Mouse (Mus musculus) heart, embryonic 10.5 days (tissue): ENCODE data around the gene Ptprg. TPM values are rescaled to one million over a fixed set of nuclear protein-coding genes. Genes with fewer than 3 reads are reported as not detected.

Experiments used
- DNase-seq: peaks from one replicate; pipeline ENCODE4 v3.0.0-alpha.2; 2017; ENCODE audit warnings: low spot score
- H3K27ac ChIP-seq: fragments of 300-500 bp; sonication (generic); 2 replicates; pipeline ENCODE4 v1.5.1; 2016; ENCODE audit warnings: mild to moderate bottlenecking
- H3K27me3 ChIP-seq: fragments of 300-500 bp; sonication (generic); 2 replicates; pipeline ENCODE4 v1.6.1; 2016; ENCODE audit warnings: mild to moderate bottlenecking; ENCODE audit not compliant: poor library complexity, insufficient read depth, severe bottlenecking
- H3K36me3 ChIP-seq: fragments of 300-500 bp; sonication (generic); 2 replicates; pipeline ENCODE4 v1.6.1; 2016; ENCODE audit warnings: mild to moderate bottlenecking, moderate library complexity
- H3K4me1 ChIP-seq: fragments of 300-500 bp; sonication (generic); 2 replicates; pipeline ENCODE4 v1.6.1; 2016; ENCODE audit warnings: mild to moderate bottlenecking
- H3K4me3 ChIP-seq: fragments of 300-500 bp; sonication (generic); 2 replicates; pipeline ENCODE4 v1.5.1; 2016; ENCODE audit warnings: mild to moderate bottlenecking, moderate library complexity
- H3K9me3 ChIP-seq: fragments of 300-500 bp; sonication (generic); 2 replicates; pipeline ENCODE4 v1.6.1; 2016; ENCODE audit warnings: mild to moderate bottlenecking, moderate library complexity
- WGBS: fragments of 180-500 bp; shearing (Covaris S2); methylation state at CpG from one replicate; pipeline ENCODE4 v1.1.7; 2016; 5-methylcytosine and 5-hydroxymethylcytosine counted together
- polyA plus RNA-seq: library from polyadenylated mRNA; unstranded; fragments of >200 nt; fragmentation: Nextera tagmentation; extraction: Ambion mirVana; gene quantifications from 2 replicates; pipeline ENCODE4 v1.2.1, GENCODE M21; 2016

Ptprg gene
- polyA plus RNA-seq, 1 experiment from 2014 or later: 22.8 TPM

- WGBS: 85% methylated on average over 1 of the region's 1 CpGs
- Histone ChIP-seq H3K27me3 (no peaks in the 10 kb centered on the region), H3K27ac (no peak overlapping the region), H3K4me3 (no peak overlapping the region), H3K4me1 (0 out of 2 replicates have a peak, but pooled peaks cover 3% of the 10 kb centered on the region), H3K36me3 (no peaks in the 10 kb centered on the region), H3K9me3 (no peaks in the 10 kb centered on the region)
- no peak for DNase-seq
Observed at GRCm38 (mm10) chr14:11912253-11912652, 358.9 kb downstream of the Ptprg start.

- DNase-seq: no peak
- Histone ChIP-seq H3K27me3 (no peaks in the 10 kb centered on the region), H3K9me3 (no peaks in the 10 kb centered on the region), H3K27ac (no peak overlapping the region), H3K4me1 (0 out of 2 replicates have a peak, but pooled peaks cover 3% of the 10 kb centered on the region), H3K36me3 (no peaks in the 10 kb centered on the region), H3K4me3 (no peak overlapping the region)
- 89% methylated on average over 5 of the region's 5 CpGs for WGBS
Observed at GRCm38 (mm10) chr14:11917225-11917624, 363.9 kb downstream of the Ptprg start.

- no peaks in the 10 kb centered on the region for H3K9me3 ChIP-seq
- no peak overlapping the region for H3K4me3 ChIP-seq
- WGBS: 73% methylated on average over 2 of the region's 2 CpGs
- H3K27me3 ChIP-seq: no peaks in the 10 kb centered on the region
- no peaks in the 10 kb centered on the region for H3K4me1 ChIP-seq
- no peak for DNase-seq
- no peaks in the 10 kb centered on the region for H3K36me3 ChIP-seq
- no peak overlapping the region for H3K27ac ChIP-seq
Observed at GRCm38 (mm10) chr14:11928545-11928944, 375.2 kb downstream of the Ptprg start.

- H3K9me3 ChIP-seq: no peaks in the 10 kb centered on the region
- no peak overlapping the region for H3K4me3 ChIP-seq
- no peaks in the 10 kb centered on the region for H3K36me3 ChIP-seq
- no peak overlapping the region for H3K27ac ChIP-seq
- H3K27me3 ChIP-seq: no peaks in the 10 kb centered on the region
- WGBS: 70% methylated on average over 3 of the region's 3 CpGs
- no peaks in the 10 kb centered on the region for H3K4me1 ChIP-seq
- no peak for DNase-seq
Observed at GRCm38 (mm10) chr14:11932517-11932916, 379.2 kb downstream of the Ptprg start.

- peak; percentile 16 for DNase-seq
- WGBS: 71% methylated on average over 2 of the region's 2 CpGs
- Histone ChIP-seq H3K9me3 (no peaks in the 10 kb centered on the region), H3K4me3 (no peak overlapping the region), H3K36me3 (no peaks in the 10 kb centered on the region), H3K27ac (no peak overlapping the region), H3K27me3 (no peaks in the 10 kb centered on the region), H3K4me1 (no peaks in the 10 kb centered on the region)
Observed at GRCm38 (mm10) chr14:11934556-11934955, 381.2 kb downstream of the Ptprg start.

GRCm38 (mm10) chr14:11935281-11935680 lies 381.9 kb downstream of the Ptprg start:
- Histone ChIP-seq H3K27me3 (no peaks in the 10 kb centered on the region), H3K27ac (no peak overlapping the region), H3K4me1 (no peaks in the 10 kb centered on the region), H3K36me3 (no peaks in the 10 kb centered on the region), H3K4me3 (no peak overlapping the region), H3K9me3 (no peaks in the 10 kb centered on the region)
- no peak for DNase-seq
- 33% methylated on average over 1 of the region's 1 CpGs for WGBS

- Histone ChIP-seq H3K36me3 (no peaks in the 10 kb centered on the region), H3K27ac (no peak overlapping the region), H3K27me3 (no peaks in the 10 kb centered on the region), H3K4me3 (no peak overlapping the region), H3K4me1 (no peaks in the 10 kb centered on the region), H3K9me3 (no peaks in the 10 kb centered on the region)
- WGBS: 77% methylated on average over 7 of the region's 7 CpGs
- DNase-seq: no peak
Observed at GRCm38 (mm10) chr14:11935698-11936097, 382.4 kb downstream of the Ptprg start.

GRCm38 (mm10) chr14:11938912-11939311 lies 385.6 kb downstream of the Ptprg start:
- no peak for DNase-seq
- Histone ChIP-seq H3K36me3 (no peaks in the 10 kb centered on the region), H3K9me3 (no peaks in the 10 kb centered on the region), H3K4me3 (no peak overlapping the region), H3K27me3 (no peaks in the 10 kb centered on the region), H3K27ac (no peak overlapping the region), H3K4me1 (no peaks in the 10 kb centered on the region)
- 78% methylated on average over 4 of the region's 4 CpGs for WGBS

- no peak for DNase-seq
- H3K4me3 ChIP-seq: no peak overlapping the region
- 79% methylated on average over 5 of the region's 5 CpGs for WGBS
- H3K27me3 ChIP-seq: no peaks in the 10 kb centered on the region
- no peaks in the 10 kb centered on the region for H3K9me3 ChIP-seq
- no peaks in the 10 kb centered on the region for H3K36me3 ChIP-seq
- no peak overlapping the region for H3K27ac ChIP-seq
- peaks cover under 1% of the 10 kb centered on the region; the same call in 1 of the 2 replicates for H3K4me1 ChIP-seq
Observed at GRCm38 (mm10) chr14:11941989-11942514, 388.7 kb downstream of the Ptprg start.

- WGBS: 92% methylated on average over 6 of the region's 6 CpGs
- H3K9me3 ChIP-seq: no peaks in the 10 kb centered on the region
- H3K4me3 ChIP-seq: no peak overlapping the region
- no peaks in the 10 kb centered on the region for H3K27me3 ChIP-seq
- H3K36me3 ChIP-seq: no peaks in the 10 kb centered on the region
- H3K4me1 ChIP-seq: peaks cover 14% of the 10 kb centered on the region; the same call in 1 of the 2 replicates
- no peak overlapping the region for H3K27ac ChIP-seq
- no peak for DNase-seq
Observed at GRCm38 (mm10) chr14:11950379-11950778, 397.0 kb downstream of the Ptprg start.

GRCm38 (mm10) chr14:11955020-11955882 lies 401.9 kb downstream of the Ptprg start:
- no peak overlapping the region for H3K4me3 ChIP-seq
- H3K27me3 ChIP-seq: no peaks in the 10 kb centered on the region
- 60% methylated on average over 6 of the region's 6 CpGs for WGBS
- H3K9me3 ChIP-seq: no peaks in the 10 kb centered on the region
- H3K27ac ChIP-seq: no peak overlapping the region
- H3K36me3 ChIP-seq: no peaks in the 10 kb centered on the region
- H3K4me1 ChIP-seq: peaks cover 18% of the 10 kb centered on the region; the same call in 1 of the 2 replicates
- no peak for DNase-seq

- peaks cover 13% of the 10 kb centered on the region; the same call in 1 of the 2 replicates for H3K4me1 ChIP-seq
- H3K4me3 ChIP-seq: no peak overlapping the region
- no peak overlapping the region for H3K27ac ChIP-seq
- DNase-seq: no peak
- WGBS: 84% methylated on average over 15 of the region's 15 CpGs
- no peaks in the 10 kb centered on the region for H3K9me3 ChIP-seq
- no peaks in the 10 kb centered on the region for H3K36me3 ChIP-seq
- no peaks in the 10 kb centered on the region for H3K27me3 ChIP-seq
Observed at GRCm38 (mm10) chr14:11960269-11961121, 407.2 kb downstream of the Ptprg start.

GRCm38 (mm10) chr14:11962101-11962500 lies 408.8 kb downstream of the Ptprg start:
- Histone ChIP-seq H3K4me3 (no peak overlapping the region), H3K36me3 (no peaks in the 10 kb centered on the region), H3K9me3 (no peaks in the 10 kb centered on the region), H3K4me1 (peaks cover 10% of the 10 kb centered on the region; the same call in 1 of the 2 replicates), H3K27me3 (no peaks in the 10 kb centered on the region), H3K27ac (no peak overlapping the region)
- DNase-seq: no peak
- WGBS: 81% methylated on average over 5 of the region's 5 CpGs
